Mouse (Mus musculus): ENCODE results near the gene Btbd9.
"Not testable (repeated sequence)": the region's sequence is repeated elsewhere in the genome, so short reads cannot be mapped to it uniquely, and the experiment has no call there.

Gene Btbd9

DNA sequence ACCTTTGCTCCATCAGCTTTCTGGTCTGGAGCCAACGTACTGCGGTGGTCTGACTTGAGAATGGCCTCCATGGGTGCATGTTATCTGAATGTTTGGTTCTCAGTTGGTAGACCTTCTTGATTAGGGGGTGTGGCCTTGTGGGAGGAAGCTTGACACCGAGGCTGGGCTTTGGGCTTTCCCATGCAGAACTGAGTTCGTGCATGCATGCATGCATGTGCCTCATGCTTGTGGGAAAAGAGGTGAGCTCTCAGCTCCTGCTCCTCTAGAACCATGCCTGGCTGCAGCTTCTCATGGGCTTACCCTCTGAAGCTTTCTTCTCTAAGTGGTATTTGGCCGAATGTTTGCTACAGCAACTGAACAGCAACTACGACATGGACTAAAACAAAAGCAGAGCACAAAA is 64.9 kb downstream of the Btbd9 start:
- no peak for DNase-seq

DNA sequence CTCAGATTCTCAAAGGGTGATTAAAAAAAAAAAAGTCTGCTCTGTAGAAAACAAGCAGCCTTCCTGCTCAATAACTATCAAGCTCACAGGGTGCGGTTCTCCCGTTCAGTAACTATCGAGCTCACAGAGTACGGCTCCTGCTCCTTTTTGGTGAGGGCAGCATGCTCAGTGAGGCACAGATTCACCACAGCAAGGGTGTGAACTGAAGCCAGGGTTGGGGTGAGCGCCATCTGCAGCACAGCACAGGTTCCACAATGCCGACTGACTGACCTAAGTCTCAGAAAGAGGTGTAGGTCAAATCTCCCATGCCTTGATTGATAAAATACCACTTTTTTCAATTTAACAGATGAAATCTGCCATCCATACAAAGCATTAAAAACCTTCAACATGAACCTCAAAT is 66.1 kb downstream of the Btbd9 start:
- no peak for DNase-seq

DNA sequence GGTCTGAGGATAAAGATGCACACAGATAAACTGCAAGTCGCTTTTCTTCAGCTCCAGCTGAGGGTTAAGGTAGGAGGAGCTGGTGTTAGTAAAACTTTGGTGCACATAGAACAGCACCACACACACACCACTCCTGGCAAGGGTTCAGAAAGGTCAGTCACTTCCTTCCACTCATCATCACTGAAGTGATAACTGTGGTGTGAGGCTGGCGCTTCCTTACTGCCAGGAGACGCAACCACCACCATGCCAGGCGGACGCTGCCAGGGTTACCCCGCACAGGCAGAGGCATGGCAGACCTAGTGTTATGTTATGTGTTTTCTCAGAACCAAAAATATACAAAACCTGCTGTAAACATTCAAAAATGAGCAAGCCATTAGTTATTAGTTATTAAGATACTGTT is 66.6 kb downstream of the Btbd9 start:
- DNase-seq: no peak

GRCm38 (mm10) chr17:30507636-30508576 is 68.4 kb downstream of the Btbd9 start:
- DNase-seq: no peak

GRCm38 (mm10) chr17:30506916-30507315 is 69.4 kb downstream of the Btbd9 start:
- DNase-seq: no peak

DNA sequence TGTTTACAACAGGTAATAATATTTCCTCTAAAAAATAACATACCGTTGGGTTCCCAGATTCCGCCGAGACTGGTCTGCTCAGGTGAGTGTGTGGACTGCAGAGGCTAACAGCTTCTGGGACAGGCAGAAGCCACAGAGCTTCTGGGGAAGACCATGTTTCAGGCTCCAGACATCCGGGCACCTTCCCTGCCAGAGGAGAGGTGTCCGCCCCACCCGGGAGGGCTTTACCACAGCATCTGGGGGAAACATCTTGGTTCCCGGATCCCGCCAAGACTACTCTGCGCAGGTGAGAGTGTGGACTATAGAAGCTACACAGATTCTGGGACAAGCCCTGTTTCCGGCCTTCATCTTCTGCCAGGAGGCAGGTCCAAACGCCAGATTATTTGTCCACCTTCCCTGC is 76.7 kb downstream of the Btbd9 start:
- not testable (repeated sequence) for DNase-seq

DNA sequence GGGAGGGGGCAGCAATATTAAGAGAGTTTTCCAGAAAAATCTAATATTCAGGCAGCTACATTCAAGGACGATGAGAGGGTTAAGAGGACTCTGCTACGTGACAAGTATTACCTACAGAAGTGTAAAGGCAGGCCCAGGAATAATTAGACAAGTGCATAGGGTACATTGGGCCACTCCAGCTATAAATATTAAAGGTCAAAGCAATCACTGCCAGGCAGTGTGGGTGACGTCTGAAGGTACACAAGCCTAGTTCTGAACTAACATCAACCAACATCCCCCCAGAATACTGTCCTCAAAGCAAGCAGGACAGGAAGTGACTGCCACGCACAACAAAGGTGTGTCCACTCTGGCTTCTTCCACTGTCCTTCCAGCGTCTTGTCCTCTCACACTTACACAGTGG is 77.5 kb downstream of the Btbd9 start:
- no peak for DNase-seq

- DNase-seq: peak; percentile 41 to 46
These were observed 77.9 kb downstream of the Btbd9 start for GRCm38 (mm10) chr17:30498376-30498719.

- DNase-seq: no peak
These were observed 78.5 kb downstream of the Btbd9 start for GRCm38 (mm10) chr17:30497525-30498375.

DNA sequence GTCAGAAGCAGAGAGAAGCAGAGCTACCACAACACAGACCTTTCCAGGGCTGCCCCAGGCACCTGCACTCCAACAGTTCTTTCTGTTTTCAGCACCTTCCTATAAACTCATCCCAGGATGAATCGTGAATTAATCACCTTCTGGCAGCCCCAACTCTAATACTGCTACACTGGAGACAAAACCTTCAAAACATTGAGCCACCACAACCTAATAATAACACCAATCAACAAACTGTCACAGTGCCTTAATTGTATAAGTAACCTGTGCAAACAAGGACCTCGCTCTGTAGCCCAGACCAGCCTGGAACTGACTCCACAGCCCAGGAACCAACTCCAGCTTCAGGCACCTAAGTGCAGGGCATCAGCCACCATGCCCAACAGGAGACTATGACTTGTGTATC is 80.7 kb downstream of the Btbd9 start:
- DNase-seq: no peak

GRCm38 (mm10) chr17:30495154-30495553 is 81.1 kb downstream of the Btbd9 start:
- DNase-seq: no peak

DNA sequence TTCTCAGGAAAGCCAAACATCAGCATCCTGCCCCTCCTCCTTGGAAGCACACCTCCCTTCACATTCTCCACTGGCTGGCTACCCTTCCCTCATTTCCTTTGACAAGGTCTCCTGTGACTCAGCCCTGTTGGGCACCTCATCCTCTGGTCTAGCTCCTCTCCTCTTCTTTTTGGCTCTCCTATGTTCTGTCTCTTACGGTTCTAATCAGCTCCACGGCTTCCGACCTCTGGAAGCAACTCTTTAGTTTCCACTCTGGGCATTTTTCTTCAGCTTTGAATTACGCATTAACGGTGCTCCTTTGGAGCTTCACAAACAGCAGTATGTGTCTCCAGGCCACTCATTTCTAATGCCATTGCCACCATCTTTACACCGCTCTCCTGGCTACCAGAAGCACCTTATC is 82.8 kb downstream of the Btbd9 start:
- DNase-seq: no peak

DNA sequence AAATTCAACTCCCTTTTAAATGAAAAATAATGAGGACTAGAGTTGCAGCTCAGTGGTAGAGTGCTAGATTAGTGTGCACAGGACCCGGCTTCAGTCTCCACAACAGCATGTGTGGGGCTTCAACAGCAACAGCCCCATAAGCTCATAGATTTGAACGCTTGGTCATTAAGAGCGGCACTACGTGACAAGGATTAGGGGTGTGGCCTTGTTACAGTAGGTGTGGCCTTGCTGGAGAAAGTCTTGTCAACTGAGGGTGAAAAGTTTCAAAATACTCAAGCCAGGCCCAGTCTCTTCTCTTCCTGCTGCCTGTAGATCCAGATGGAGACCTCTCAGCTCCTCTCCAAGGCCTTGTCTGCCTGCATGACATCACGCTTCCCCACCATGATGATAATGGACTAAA is 84.1 kb downstream of the Btbd9 start:
- DNase-seq: no peak

DNA sequence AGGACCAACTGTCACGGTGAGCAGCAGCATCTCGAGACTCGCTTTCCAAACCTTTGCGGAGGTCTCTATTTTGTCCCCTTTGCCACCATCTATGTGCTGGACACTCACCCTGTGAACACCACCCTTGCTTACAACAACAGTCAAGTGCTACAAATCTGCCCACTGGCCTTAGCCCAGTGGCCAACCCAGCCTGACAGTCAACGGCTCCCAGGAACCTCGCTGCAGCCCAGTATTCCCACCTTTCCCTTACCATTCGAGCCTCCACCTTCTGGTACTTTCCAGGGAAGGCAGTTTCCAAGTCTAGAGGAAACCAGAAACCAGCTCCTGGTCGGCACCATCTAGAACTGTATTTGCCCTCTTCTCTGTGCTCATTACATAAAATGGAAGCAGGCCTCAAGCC is 84.7 kb downstream of the Btbd9 start:
- no peak for DNase-seq

DNA sequence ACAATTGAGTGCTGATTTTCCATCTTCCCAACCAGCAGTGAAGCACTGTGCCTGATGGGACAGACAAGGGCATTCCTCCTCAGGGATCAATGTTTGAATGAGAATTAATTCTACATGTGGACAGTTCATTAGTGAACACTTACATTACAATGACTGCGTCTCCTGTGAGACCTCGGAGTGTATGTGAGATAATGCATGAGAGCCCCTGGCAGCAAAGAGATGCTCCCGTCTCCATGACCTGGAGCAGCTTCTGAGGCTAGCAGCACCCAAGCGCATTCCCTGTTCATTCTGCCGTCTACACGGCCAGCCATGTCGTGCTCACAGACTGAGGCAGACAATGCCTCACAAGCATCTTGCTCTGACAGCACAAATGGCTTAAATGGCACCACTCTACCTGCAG is 85.7 kb downstream of the Btbd9 start:
- no peak for DNase-seq

DNA sequence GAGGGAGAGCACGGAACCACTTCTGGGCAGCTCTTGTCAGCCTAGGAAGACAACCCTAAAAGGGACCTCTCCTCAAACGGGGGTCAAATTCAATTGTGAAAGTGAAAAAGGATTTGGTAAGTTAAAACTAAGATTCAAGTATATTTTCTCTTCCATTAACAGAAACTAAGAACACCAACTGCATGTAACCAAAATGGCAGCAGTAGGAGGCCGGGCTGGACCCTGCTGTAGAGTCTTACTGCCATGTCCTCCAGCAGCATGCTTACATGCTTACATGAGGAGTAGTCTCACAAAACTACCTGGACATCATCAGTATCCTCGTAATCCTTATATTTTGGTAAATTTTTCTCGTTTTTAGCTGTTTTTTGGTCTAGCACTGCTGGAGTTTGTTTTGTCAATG is 86.2 kb downstream of the Btbd9 start:
- DNase-seq: no peak

DNA sequence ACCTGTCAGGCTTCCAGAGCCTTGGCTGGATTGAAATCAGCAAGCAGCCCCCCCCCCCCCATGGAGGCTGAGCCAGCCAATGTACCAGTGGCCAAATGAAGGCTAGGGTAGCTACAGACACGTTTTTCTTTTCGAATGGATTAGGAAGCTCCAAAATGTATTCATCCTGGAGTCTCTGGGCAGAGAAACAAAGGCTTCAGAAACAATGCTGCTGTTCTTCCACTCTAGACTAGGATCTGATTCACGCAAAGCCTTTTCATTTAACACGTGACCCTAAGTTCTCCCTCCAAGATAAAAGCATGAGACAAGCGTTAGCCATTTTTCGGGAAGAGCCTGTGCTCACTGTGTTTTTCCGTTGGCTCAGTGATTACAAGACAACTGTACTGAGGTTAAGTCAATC is 86.7 kb downstream of the Btbd9 start:
- no peak for DNase-seq

DNA sequence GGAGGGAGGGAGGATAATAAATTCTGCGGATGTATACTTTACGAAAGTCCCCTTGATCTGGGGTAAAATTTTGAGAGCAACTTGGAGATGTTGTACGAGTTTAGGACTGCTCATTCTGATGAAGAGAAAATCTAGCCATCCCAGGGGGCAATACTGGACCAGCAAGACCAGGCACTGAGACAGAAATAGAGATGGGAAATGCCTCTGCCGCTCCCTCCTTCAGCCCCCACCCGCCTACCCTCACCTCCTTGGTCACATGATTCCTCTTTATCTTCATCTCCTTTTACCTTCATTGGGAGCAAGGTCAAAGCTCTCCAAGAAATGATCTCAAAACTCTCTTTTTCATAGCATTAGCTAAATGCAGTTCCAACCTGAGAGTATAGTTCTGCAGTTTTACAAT is 88.6 kb downstream of the Btbd9 start:
- DNase-seq: no peak

DNA sequence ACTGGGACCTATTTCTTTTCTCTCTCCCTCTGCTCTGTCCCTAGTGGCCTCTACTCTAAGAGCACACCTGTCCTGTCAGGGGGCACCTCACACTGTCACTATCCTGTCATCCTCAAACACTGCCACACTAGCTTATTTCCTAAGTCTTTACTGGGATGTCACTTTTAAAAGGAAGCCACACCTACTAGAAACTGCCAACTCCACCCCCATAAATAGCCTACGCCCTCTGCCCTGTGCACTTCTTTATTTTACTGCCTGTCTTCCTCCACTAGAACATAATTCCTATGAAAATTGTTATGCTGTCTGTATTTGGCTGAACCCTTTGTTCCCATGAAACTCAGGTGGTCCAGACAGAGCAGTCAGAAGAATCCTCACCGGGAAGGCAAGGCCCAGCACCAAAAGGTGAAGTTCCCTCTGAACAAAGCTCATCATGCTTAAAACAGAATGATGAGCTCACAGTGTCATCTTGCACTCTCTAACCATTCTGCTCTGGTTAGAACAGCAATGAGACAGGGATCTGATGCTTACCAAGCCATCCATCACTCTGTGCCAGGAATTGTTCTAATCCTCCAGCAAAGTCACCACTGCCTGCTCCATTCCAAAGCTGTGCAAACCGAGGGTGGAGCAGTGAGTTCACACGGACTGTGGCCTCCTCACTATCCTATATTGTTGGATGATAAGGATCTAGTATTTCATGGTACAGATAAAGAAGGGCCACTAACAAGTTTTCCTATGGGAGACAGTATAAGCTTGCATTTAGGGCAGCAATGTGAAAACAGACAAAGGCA is 91.0 kb downstream of the Btbd9 start:
- DNase-seq: no peak

- no peak for DNase-seq
These were observed 91.7 kb downstream of the Btbd9 start for GRCm38 (mm10) chr17:30484446-30485066.

DNA sequence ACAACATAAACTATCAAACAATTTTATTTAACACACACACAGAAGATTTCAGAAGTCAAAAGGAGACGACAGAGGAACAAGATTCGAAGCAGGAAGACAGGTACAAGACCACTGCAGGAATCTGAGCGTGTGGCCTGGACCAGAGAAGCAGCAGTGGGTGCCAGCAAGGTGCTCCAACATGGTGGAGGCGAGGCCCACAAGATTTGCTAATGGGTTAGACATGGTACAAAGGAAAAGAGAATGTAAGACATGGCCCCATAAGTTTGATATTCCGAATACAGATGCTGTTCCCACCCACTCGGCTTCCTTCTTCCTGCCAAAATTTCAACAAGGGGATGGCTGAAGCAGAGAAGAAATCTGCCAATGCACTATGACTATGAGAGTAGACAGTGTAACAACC is 94.5 kb downstream of the Btbd9 start:
- no peak for DNase-seq

DNA sequence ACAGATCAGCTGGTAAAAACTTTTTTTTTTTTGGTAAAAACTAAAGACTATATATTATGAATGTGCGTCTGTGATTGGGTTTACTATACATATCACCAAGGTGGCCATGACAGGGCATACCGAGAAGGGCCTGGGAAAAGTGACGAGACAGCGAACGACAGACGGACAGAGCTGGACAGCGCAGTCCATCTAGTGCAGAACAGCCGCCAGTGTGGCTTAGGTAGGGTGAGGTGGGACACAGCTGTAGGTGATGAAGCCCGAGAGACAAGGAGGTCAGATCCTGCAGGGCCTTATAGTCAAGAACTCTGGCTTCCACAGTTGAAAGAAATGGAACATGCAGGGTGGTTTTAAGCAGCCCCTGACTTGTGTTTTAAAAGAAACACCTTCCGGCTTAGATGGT is 94.9 kb downstream of the Btbd9 start:
- no peak for DNase-seq

- DNase-seq: no peak
These were observed 95.9 kb downstream of the Btbd9 start for GRCm38 (mm10) chr17:30480381-30480780.

All from lung, adult 18-20 months (tissue).